Mouse (Mus musculus): Measurements from ENCODE around the gene Serpinb8. TPM values are rescaled to one million over a fixed set of nuclear protein-coding genes. Genes with fewer than 3 reads are reported as not detected.

The Serpinb8 gene
- polyA plus RNA-seq, 2 experiments, result 2.6 to 8.1 TPM

DNA sequence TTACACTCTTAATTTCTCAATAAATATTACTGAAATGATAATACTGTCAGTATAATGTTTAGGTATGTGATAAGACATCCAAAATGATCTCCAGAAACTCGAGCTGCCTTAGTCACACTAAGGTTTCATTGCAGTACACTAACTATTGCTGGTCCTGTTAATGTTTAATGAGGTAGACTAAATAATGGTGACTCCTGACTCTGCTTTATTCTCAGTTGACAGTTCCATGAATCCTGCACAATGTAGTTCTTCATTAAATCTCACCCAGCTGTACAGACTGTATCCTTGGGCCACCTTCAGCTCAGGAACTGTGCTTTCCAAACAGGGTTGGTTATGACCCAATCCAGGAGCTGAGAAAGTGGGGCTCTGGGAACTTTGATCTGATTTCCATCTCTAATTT is 19.1 kb downstream of the Serpinb8 start:
- H3K9me3 ChIP-seq (ENCODE audit: control insufficient read depth, low read length), result no peaks in the 10 kb centered on the region
- no peaks in the 10 kb centered on the region for H3K36me3 ChIP-seq (ENCODE audit: control insufficient read depth, insufficient read depth, low read length)
- H3K27ac ChIP-seq (replicated peaks; ENCODE audit: low read depth, low read length), result no peak overlapping the region
- no peak for DNase-seq (ENCODE audit: low spot score)
- H3K4me3 ChIP-seq (replicated peaks; ENCODE audit: low read length), result no peak overlapping the region
- H3K9ac ChIP-seq (ENCODE audit: low read depth, low read length, severe bottlenecking), result no peak overlapping the region
- no peaks in the 10 kb centered on the region for H3K4me1 ChIP-seq (ENCODE audit: control insufficient read depth, insufficient read depth, low read length)
- H3K4me2 ChIP-seq (replicated peaks; ENCODE audit: low read depth, low read length, severe bottlenecking), result no peak overlapping the region
- H3K27me3 ChIP-seq (ENCODE audit: control insufficient read depth, insufficient read depth, low read length), result no peaks in the 10 kb centered on the region
- no peak for ATAC-seq (ENCODE audit: low FRiP score, low read depth)
- no peak for TF ChIP-seq POLR2A (IDR thresholded peaks at IDR 0.05; ENCODE audit: borderline replicate concordance, extremely low read depth, insufficient read depth, insufficient read length)
- 55% methylated on average over 1 of the region's 1 CpGs for WGBS

DNA sequence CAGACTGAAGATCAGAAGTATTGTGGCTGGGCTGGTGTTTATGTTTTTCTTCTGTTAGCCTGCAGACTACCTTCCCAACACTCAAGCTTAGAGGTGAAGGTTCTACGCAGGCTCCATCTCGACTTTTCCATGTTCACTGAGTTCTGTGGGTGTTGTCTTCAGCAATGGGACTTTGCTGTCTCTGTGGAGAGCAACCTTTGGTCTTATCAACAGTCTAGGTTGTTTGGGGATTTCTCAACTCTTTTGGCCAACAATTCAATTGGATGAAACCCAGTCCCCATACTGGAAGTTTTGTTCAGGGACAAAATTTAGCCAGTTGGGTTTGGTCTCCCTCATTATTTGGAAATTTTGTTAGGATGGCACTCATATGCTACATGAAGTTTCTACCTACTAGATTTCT is 24.3 kb downstream of the Serpinb8 start:
- Histone ChIP-seq H3K9ac (ENCODE audit: low read depth, low read length, severe bottlenecking) (no peak overlapping the region), H3K36me3 (ENCODE audit: control insufficient read depth, insufficient read depth, low read length) (no peaks in the 10 kb centered on the region), H3K4me1 (ENCODE audit: control insufficient read depth, insufficient read depth, low read length) (no peaks in the 10 kb centered on the region), H3K27me3 (ENCODE audit: control insufficient read depth, insufficient read depth, low read length) (no peaks in the 10 kb centered on the region), H3K27ac (replicated peaks; ENCODE audit: low read depth, low read length) (no peak overlapping the region), H3K9me3 (ENCODE audit: control insufficient read depth, low read length) (no peaks in the 10 kb centered on the region), H3K4me2 (replicated peaks; ENCODE audit: low read depth, low read length, severe bottlenecking) (no peak overlapping the region), H3K4me3 (replicated peaks; ENCODE audit: low read length) (no peak overlapping the region)
- 77% methylated on average over 2 of the region's 2 CpGs for WGBS
- TF ChIP-seq POLR2A (IDR thresholded peaks at IDR 0.05; ENCODE audit: borderline replicate concordance, extremely low read depth, insufficient read depth, insufficient read length), result no peak
- ATAC-seq (ENCODE audit: low FRiP score, low read depth) (no peak), DNase-seq (ENCODE audit: low spot score) (no peak)

GRCm38 (mm10) chr1:107622017-107622416 is 32.2 kb downstream of the Serpinb8 start:
- Histone ChIP-seq H3K36me3 (ENCODE audit: control insufficient read depth, insufficient read depth, low read length) (no peaks in the 10 kb centered on the region), H3K9me3 (ENCODE audit: control insufficient read depth, low read length) (no peaks in the 10 kb centered on the region), H3K4me3 (replicated peaks; ENCODE audit: low read length) (no peak overlapping the region), H3K4me2 (replicated peaks; ENCODE audit: low read depth, low read length, severe bottlenecking) (no peak overlapping the region), H3K27ac (replicated peaks; ENCODE audit: low read depth, low read length) (no peak overlapping the region), H3K4me1 (ENCODE audit: control insufficient read depth, insufficient read depth, low read length) (no peaks in the 10 kb centered on the region), H3K27me3 (ENCODE audit: control insufficient read depth, insufficient read depth, low read length) (no peaks in the 10 kb centered on the region), H3K9ac (ENCODE audit: low read depth, low read length, severe bottlenecking) (no peak overlapping the region)
- DNase-seq (ENCODE audit: low spot score), result no peak
- ATAC-seq (ENCODE audit: low FRiP score, low read depth), result no peak
- 55% methylated on average over 4 of the region's 4 CpGs for WGBS
- TF ChIP-seq POLR2A (IDR thresholded peaks at IDR 0.05; ENCODE audit: borderline replicate concordance, extremely low read depth, insufficient read depth, insufficient read length), result no peak

- TF ChIP-seq POLR2A (IDR thresholded peaks at IDR 0.05; ENCODE audit: borderline replicate concordance, extremely low read depth, insufficient read depth, insufficient read length), result no peak
- H3K9ac ChIP-seq (ENCODE audit: low read depth, low read length, severe bottlenecking), result no peak overlapping the region
- H3K36me3 ChIP-seq (ENCODE audit: control insufficient read depth, insufficient read depth, low read length), result no peaks in the 10 kb centered on the region
- no peak overlapping the region for H3K4me2 ChIP-seq (replicated peaks; ENCODE audit: low read depth, low read length, severe bottlenecking)
- no peaks in the 10 kb centered on the region for H3K27me3 ChIP-seq (ENCODE audit: control insufficient read depth, insufficient read depth, low read length)
- DNase-seq (ENCODE audit: low spot score) (peak; percentile 63), ATAC-seq (ENCODE audit: low FRiP score, low read depth) (0 out of 2 replicates have a peak, but pooled peaks have one; percentile 41)
- H3K9me3 ChIP-seq (ENCODE audit: control insufficient read depth, low read length), result no peaks in the 10 kb centered on the region
- WGBS, result 32% methylated on average over 4 of the region's 4 CpGs
- H3K27ac ChIP-seq (replicated peaks; ENCODE audit: low read depth, low read length), result no peak overlapping the region
- H3K4me1 ChIP-seq (ENCODE audit: control insufficient read depth, insufficient read depth, low read length), result no peaks in the 10 kb centered on the region
- no peak overlapping the region for H3K4me3 ChIP-seq (replicated peaks; ENCODE audit: low read length)
Measured at GRCm38 (mm10) chr1:107635936-107636335, 46.1 kb downstream of the Serpinb8 start.

GRCm38 (mm10) chr1:107638056-107638455 is 48.2 kb downstream of the Serpinb8 start:
- no peak for ATAC-seq (ENCODE audit: low FRiP score, low read depth)
- no peak for TF ChIP-seq POLR2A (IDR thresholded peaks at IDR 0.05; ENCODE audit: borderline replicate concordance, extremely low read depth, insufficient read depth, insufficient read length)
- Histone ChIP-seq H3K9ac (ENCODE audit: low read depth, low read length, severe bottlenecking) (no peak overlapping the region), H3K4me1 (ENCODE audit: control insufficient read depth, insufficient read depth, low read length) (no peaks in the 10 kb centered on the region), H3K27ac (replicated peaks; ENCODE audit: low read depth, low read length) (no peak overlapping the region), H3K27me3 (ENCODE audit: control insufficient read depth, insufficient read depth, low read length) (no peaks in the 10 kb centered on the region), H3K4me3 (replicated peaks; ENCODE audit: low read length) (no peak overlapping the region), H3K36me3 (ENCODE audit: control insufficient read depth, insufficient read depth, low read length) (no peaks in the 10 kb centered on the region), H3K9me3 (ENCODE audit: control insufficient read depth, low read length) (no peaks in the 10 kb centered on the region), H3K4me2 (replicated peaks; ENCODE audit: low read depth, low read length, severe bottlenecking) (no peak overlapping the region)
- 79% methylated on average over 1 of the region's 1 CpGs for WGBS
- no peak for DNase-seq (ENCODE audit: low spot score)

GRCm38 (mm10) chr1:107638459-107638858 is 48.7 kb downstream of the Serpinb8 start:
- no peak for TF ChIP-seq POLR2A (IDR thresholded peaks at IDR 0.05; ENCODE audit: borderline replicate concordance, extremely low read depth, insufficient read depth, insufficient read length)

More at GRCm38 (mm10) chr1:107638459-107638858, 48.7 kb downstream of the Serpinb8 start:
- no peaks in the 10 kb centered on the region for H3K4me1 ChIP-seq (ENCODE audit: control insufficient read depth, insufficient read depth, low read length)
- ATAC-seq (ENCODE audit: low FRiP score, low read depth) (no peak), DNase-seq (ENCODE audit: low spot score) (no peak)
- no peaks in the 10 kb centered on the region for H3K36me3 ChIP-seq (ENCODE audit: control insufficient read depth, insufficient read depth, low read length)
- H3K4me3 ChIP-seq (replicated peaks; ENCODE audit: low read length), result no peak overlapping the region
- H3K9ac ChIP-seq (ENCODE audit: low read depth, low read length, severe bottlenecking), result no peak overlapping the region
- no peak overlapping the region for H3K27ac ChIP-seq (replicated peaks; ENCODE audit: low read depth, low read length)
- H3K4me2 ChIP-seq (replicated peaks; ENCODE audit: low read depth, low read length, severe bottlenecking), result no peak overlapping the region
- H3K9me3 ChIP-seq (ENCODE audit: control insufficient read depth, low read length), result no peaks in the 10 kb centered on the region
- H3K27me3 ChIP-seq (ENCODE audit: control insufficient read depth, insufficient read depth, low read length), result no peaks in the 10 kb centered on the region
- WGBS, result 82% methylated on average over 3 of the region's 3 CpGs

Data from limb, embryonic 14.5 days (tissue).